Mouse (Mus musculus): ENCODE measurements around the gene Atf6b. TPM values are rescaled to one million over a fixed set of nuclear protein-coding genes. Genes with fewer than 3 reads are reported as not detected.

The Atf6b gene
- total and polyA plus RNA-seq, 3 experiments = 18.9 to 59.6 (median 34.3) TPM

- Histone ChIP-seq H3K36me3 (replicated peaks in 1 of 2; ENCODE audit: control insufficient read depth in 1 of 2, insufficient read depth in 1 of 2, low read length in 1 of 2) (no peaks in the 10 kb centered on the region), H3K4me1 (ENCODE audit: control insufficient read depth in 1 of 2, insufficient read depth in 2 of 2) (no peaks in the 10 kb centered on the region), H3K79me2 (replicated peaks; ENCODE audit: control insufficient read depth, extremely low read depth, insufficient read depth, poor library complexity, severe bottlenecking) (no peaks in the 10 kb centered on the region), H3K27me3 (replicated peaks) (peaks cover 53% of the 10 kb centered on the region), H3K4me2 (ENCODE audit: insufficient read depth, low read depth, poor library complexity, severe bottlenecking) (no peak overlapping the region), H3K27ac (ENCODE audit: insufficient read depth, low read depth) (no peak overlapping the region), H3K9ac (ENCODE audit: insufficient read depth, low read depth) (no peak overlapping the region), H3K9me3 (replicated peaks; ENCODE audit: low read length) (peaks cover 10% of the 10 kb centered on the region), H3K4me3 (replicated peaks in 1 of 3; ENCODE audit: low read depth in 2 of 3, low read length in 2 of 3, poor library complexity in 1 of 3) (no peak overlapping the region)
- in situ Hi-C loops (cut with MboI; ENCODE audit: low pct_ligation_motif_present, low pct_unique_long_range_greater_than_20kb, low sequenced_read_pairs) = no loop called here
- no peak for TF ChIP-seq CHD2 (IDR thresholded peaks at IDR 0.05; ENCODE audit: low read length)
- no peak for TF ChIP-seq SIN3A (IDR thresholded peaks at IDR 0.05; ENCODE audit: low read length)
- no peak for TF ChIP-seq ETS1 (conservative IDR thresholded peaks at IDR 0.05; ENCODE audit: low read depth, low read length)
- TF ChIP-seq TCF12 (IDR thresholded peaks at IDR 0.05; ENCODE audit: low read depth, low read length) = no peak
- no peak for TF ChIP-seq ELF1 (IDR thresholded peaks at IDR 0.05; ENCODE audit: low read depth, low read length)
- no peak for TF ChIP-seq POLR2AphosphoS2 (IDR thresholded peaks at IDR 0.05; ENCODE audit: low read depth, low read length)
- no peak for TF ChIP-seq MEF2A (IDR thresholded peaks at IDR 0.05; ENCODE audit: borderline replicate concordance, low read depth, low read length)
- TF ChIP-seq KAT2A (IDR thresholded peaks at IDR 0.05; ENCODE audit: insufficient replicate concordance, low read length) = no peak
- no peak for TF ChIP-seq ZNF384 (IDR thresholded peaks at IDR 0.05; ENCODE audit: low read depth, low read length)
- TF ChIP-seq JUN (IDR thresholded peaks at IDR 0.05; ENCODE audit: insufficient read depth, low read depth, low read length) = no peak
- no peak for TF ChIP-seq MAFK (IDR thresholded peaks at IDR 0.05; ENCODE audit: insufficient replicate concordance, low read length)
- TF ChIP-seq TBP (conservative IDR thresholded peaks at IDR 0.05; ENCODE audit: low read depth, low read length) = no peak
- TF ChIP-seq MXI1 (IDR thresholded peaks at IDR 0.05; ENCODE audit: low read depth, low read length) = no peak
- no peak for TF ChIP-seq UBTF (IDR thresholded peaks at IDR 0.05; ENCODE audit: low read depth, low read length)
- no peak for TF ChIP-seq NELFE (IDR thresholded peaks at IDR 0.05; ENCODE audit: low read depth, low read length)
- no peak for DNase-seq (ENCODE audit: extremely low read depth)
- dilution Hi-C loops (cut with MboI; ENCODE audit: extremely low pct_ligation_motif_present, extremely low pct_unique_long_range_greater_than_20kb, low sequenced_read_pairs) = no loop called here
Measured at GRCm38 (mm10) chr17:34700671-34701071, 53.7 kb downstream of the Atf6b start.

Other genes with a start within 250 kb of the Atf6b start
Only the 20 nearest of the 23 such genes appear.
- not detected in 2 replicates for gene Btnl4, start 169.8 kb upstream of the Atf6b start, total RNA-seq (2012; rRNA removed)
- gene Btnl4, start 169.8 kb upstream of the Atf6b start, total RNA-seq (2014; rRNA removed) = not detected in 2 replicates
- not detected in 2 replicates for gene Btnl4, start 169.8 kb upstream of the Atf6b start, polyA plus RNA-seq (2012; ENCODE audit: insufficient read length, low read depth)
- not detected in 2 replicates for gene Btnl6, start 129.8 kb upstream of the Atf6b start, total RNA-seq (2012; rRNA removed)
- gene Btnl6, start 129.8 kb upstream of the Atf6b start, total RNA-seq (2014; rRNA removed) = not detected in 2 replicates
- not detected in 2 replicates for gene Btnl6, start 129.8 kb upstream of the Atf6b start, polyA plus RNA-seq (2012; ENCODE audit: insufficient read length, low read depth)
- 0.25 and 0.29 TPM in 2 replicates for gene Notch4, start 82.9 kb upstream of the Atf6b start, total RNA-seq (2012; rRNA removed)
- not detected in 2 replicates for gene Notch4, start 82.9 kb upstream of the Atf6b start, total RNA-seq (2014; rRNA removed)
- 0.55 TPM in 1 of 2 replicates, not detected in the other for gene Notch4, start 82.9 kb upstream of the Atf6b start, polyA plus RNA-seq (2012; ENCODE audit: insufficient read length, low read depth)
- 14.9 and 18.2 TPM in 2 replicates for gene Gpsm3, start 57.3 kb upstream of the Atf6b start, total RNA-seq (2012; rRNA removed)
- 8.5 and 13.0 TPM in 2 replicates for gene Gpsm3, start 57.3 kb upstream of the Atf6b start, total RNA-seq (2014; rRNA removed)
- gene Gpsm3, start 57.3 kb upstream of the Atf6b start, polyA plus RNA-seq (2012; ENCODE audit: insufficient read length, low read depth) = 38.7 and 52.6 TPM in 2 replicates
- 34.8 and 41.0 TPM in 2 replicates for gene Pbx2, start 55.9 kb upstream of the Atf6b start, total RNA-seq (2012; rRNA removed)
- gene Pbx2, start 55.9 kb upstream of the Atf6b start, total RNA-seq (2014; rRNA removed) = 30.0 and 31.9 TPM in 2 replicates
- 41.7 and 50.5 TPM in 2 replicates for gene Pbx2, start 55.9 kb upstream of the Atf6b start, polyA plus RNA-seq (2012; ENCODE audit: insufficient read length, low read depth)
- 0.76 and 0.81 TPM in 2 replicates for gene Ager, start 49.3 kb upstream of the Atf6b start, total RNA-seq (2012; rRNA removed)
- gene Ager, start 49.3 kb upstream of the Atf6b start, total RNA-seq (2014; rRNA removed) = 0.55 and 0.92 TPM in 2 replicates
- 3.5 and 4.1 TPM in 2 replicates for gene Ager, start 49.3 kb upstream of the Atf6b start, polyA plus RNA-seq (2012; ENCODE audit: insufficient read length, low read depth)
- 16.5 and 20.6 TPM in 2 replicates for gene Rnf5, start 43.5 kb upstream of the Atf6b start, total RNA-seq (2012; rRNA removed)
- 6.5 and 8.4 TPM in 2 replicates for gene Rnf5, start 43.5 kb upstream of the Atf6b start, total RNA-seq (2014; rRNA removed)
- 35.1 and 48.9 TPM in 2 replicates for gene Rnf5, start 43.5 kb upstream of the Atf6b start, polyA plus RNA-seq (2012; ENCODE audit: insufficient read length, low read depth)
- gene Agpat1, start 42.9 kb upstream of the Atf6b start, total RNA-seq (2012; rRNA removed) = 39.3 and 47.4 TPM in 2 replicates
- 9.9 and 11.2 TPM in 2 replicates for gene Agpat1, start 42.9 kb upstream of the Atf6b start, total RNA-seq (2014; rRNA removed)
- 37.7 and 44.4 TPM in 2 replicates for gene Agpat1, start 42.9 kb upstream of the Atf6b start, polyA plus RNA-seq (2012; ENCODE audit: insufficient read length, low read depth)
- 0.13 TPM in 1 of 2 replicates, not detected in the other for gene Egfl8, start 31.2 kb upstream of the Atf6b start, total RNA-seq (2012; rRNA removed)
- gene Egfl8, start 31.2 kb upstream of the Atf6b start, total RNA-seq (2014; rRNA removed) = not detected in 2 replicates
- gene Egfl8, start 31.2 kb upstream of the Atf6b start, polyA plus RNA-seq (2012; ENCODE audit: insufficient read length, low read depth) = not detected in 2 replicates
- 0.76 and 1.9 TPM in 2 replicates for gene Ppt2, start 18.6 kb upstream of the Atf6b start, total RNA-seq (2012; rRNA removed)
- 0.24 TPM in 1 of 2 replicates, not detected in the other for gene Ppt2, start 18.6 kb upstream of the Atf6b start, total RNA-seq (2014; rRNA removed)
- 0.60 and 0.84 TPM in 2 replicates for gene Ppt2, start 18.6 kb upstream of the Atf6b start, polyA plus RNA-seq (2012; ENCODE audit: insufficient read length, low read depth)
- not detected in 2 replicates for gene Prrt1, start 17.6 kb upstream of the Atf6b start, total RNA-seq (2012; rRNA removed)
- gene Prrt1, start 17.6 kb upstream of the Atf6b start, total RNA-seq (2014; rRNA removed) = not detected in 2 replicates
- gene Prrt1, start 17.6 kb upstream of the Atf6b start, polyA plus RNA-seq (2012; ENCODE audit: insufficient read length, low read depth) = not detected in 2 replicates
- 5.5 and 6.8 TPM in 2 replicates for gene Fkbpl, start 2.4 kb upstream of the Atf6b start, total RNA-seq (2012; rRNA removed)
- 6.8 and 8.2 TPM in 2 replicates for gene Fkbpl, start 2.4 kb upstream of the Atf6b start, total RNA-seq (2014; rRNA removed)
- 5.6 and 6.2 TPM in 2 replicates for gene Fkbpl, start 2.4 kb upstream of the Atf6b start, polyA plus RNA-seq (2012; ENCODE audit: insufficient read length, low read depth)
- not detected in 2 replicates for gene Tnxb, start 23.4 kb downstream of the Atf6b start, total RNA-seq (2012; rRNA removed)
- not detected in 2 replicates for gene Tnxb, start 23.4 kb downstream of the Atf6b start, total RNA-seq (2014; rRNA removed)
- gene Tnxb, start 23.4 kb downstream of the Atf6b start, polyA plus RNA-seq (2012; ENCODE audit: insufficient read length, low read depth) = not detected in 2 replicates
- 0.13 TPM in 1 of 2 replicates, not detected in the other for gene C4b, start 96.7 kb downstream of the Atf6b start, total RNA-seq (2012; rRNA removed)
- gene C4b, start 96.7 kb downstream of the Atf6b start, total RNA-seq (2014; rRNA removed) = not detected in 2 replicates
- gene C4b, start 96.7 kb downstream of the Atf6b start, polyA plus RNA-seq (2012; ENCODE audit: insufficient read length, low read depth) = not detected in 2 replicates
- gene Cyp21a1, start 157.4 kb downstream of the Atf6b start, total RNA-seq (2012; rRNA removed) = not detected in 2 replicates
- gene Cyp21a1, start 157.4 kb downstream of the Atf6b start, total RNA-seq (2014; rRNA removed) = not detected in 2 replicates
- not detected in 2 replicates for gene Cyp21a1, start 157.4 kb downstream of the Atf6b start, polyA plus RNA-seq (2012; ENCODE audit: insufficient read length, low read depth)
- 27.7 and 32.9 TPM in 2 replicates for gene Stk19, start 189.8 kb downstream of the Atf6b start, total RNA-seq (2012; rRNA removed)
- 21.2 and 22.6 TPM in 2 replicates for gene Stk19, start 189.8 kb downstream of the Atf6b start, total RNA-seq (2014; rRNA removed)
- 37.1 and 41.3 TPM in 2 replicates for gene Stk19, start 189.8 kb downstream of the Atf6b start, polyA plus RNA-seq (2012; ENCODE audit: insufficient read length, low read depth)
- 16.3 and 17.2 TPM in 2 replicates for gene Dxo, start 189.9 kb downstream of the Atf6b start, total RNA-seq (2012; rRNA removed)
- gene Dxo, start 189.9 kb downstream of the Atf6b start, total RNA-seq (2014; rRNA removed) = 6.3 and 10.0 TPM in 2 replicates
- 26.9 and 31.6 TPM in 2 replicates for gene Dxo, start 189.9 kb downstream of the Atf6b start, polyA plus RNA-seq (2012; ENCODE audit: insufficient read length, low read depth)
- 50.5 and 52.9 TPM in 2 replicates for gene Skiv2l, start 203.1 kb downstream of the Atf6b start, total RNA-seq (2012; rRNA removed)
- gene Skiv2l, start 203.1 kb downstream of the Atf6b start, total RNA-seq (2014; rRNA removed) = 22.0 and 26.1 TPM in 2 replicates
- 35.2 and 44.1 TPM in 2 replicates for gene Skiv2l, start 203.1 kb downstream of the Atf6b start, polyA plus RNA-seq (2012; ENCODE audit: insufficient read length, low read depth)
- 55.6 and 60.0 TPM in 2 replicates for gene Nelfe, start 203.2 kb downstream of the Atf6b start, total RNA-seq (2012; rRNA removed)
- 38.7 and 39.6 TPM in 2 replicates for gene Nelfe, start 203.2 kb downstream of the Atf6b start, total RNA-seq (2014; rRNA removed)
- gene Nelfe, start 203.2 kb downstream of the Atf6b start, polyA plus RNA-seq (2012; ENCODE audit: insufficient read length, low read depth) = 159 and 177 TPM in 2 replicates
- 0.25 and 0.34 TPM in 2 replicates for gene Cfb, start 215.4 kb downstream of the Atf6b start, total RNA-seq (2012; rRNA removed)
- gene Cfb, start 215.4 kb downstream of the Atf6b start, total RNA-seq (2014; rRNA removed) = not detected in 2 replicates
- gene Cfb, start 215.4 kb downstream of the Atf6b start, polyA plus RNA-seq (2012; ENCODE audit: insufficient read length, low read depth) = 3.4 and 5.9 TPM in 2 replicates

Data from CH12.LX (cell line).